Mouse (Mus musculus) heart, postnatal 0 days (tissue): ENCODE results near the gene Ggt1.

ENCODE experiments used
- CTCF ChIP-seq: IDR thresholded peaks from 2 replicates; pipeline ENCODE4 v1.5.1; 2016; ENCODE audit warnings: antibody characterized with exemption, control low read depth, low read depth
- EP300 ChIP-seq: IDR thresholded peaks from 2 replicates; pipeline ENCODE4 v1.6.1; 2016; ENCODE audit warnings: antibody characterized with exemption, low read depth

GRCm38 (mm10) chr10:75551175-75551574, 10.2 kb upstream of the Ggt1 start:
- TF ChIP-seq CTCF, result no peak
- TF ChIP-seq EP300, result no peak
